Mouse (Mus musculus) granulocyte monocyte progenitor cell, adult 5-6 weeks (primary cell): Measurements from ENCODE around the gene 1110065P20Rik. TPM values are rescaled to one million over a fixed set of nuclear protein-coding genes. Genes with fewer than 3 reads are reported as not detected.
A peak's percentile ranks its signal among the peaks of the same experiment; 100 is the strongest.

Experiments
- ATAC-seq: replicated peaks from 2 replicates; pipeline ENCODE4 v1.8.0; 2016; ENCODE audit warnings: mild to moderate bottlenecking, moderate TSS enrichment, inconsistent platforms; ENCODE audit not compliant: poor library complexity, severe bottlenecking
- total RNA-seq, 2 experiments: library from RNA; stranded (forward) in 1 of 2; stranded (reverse) in 1 of 2; fragments of 200-712, 200-1000 nt in 1 of 2; fragments of >200 nt in 1 of 2; fragmentation: Nextera tagmentation in 1 of 2; gene quantifications; 2 replicates each; pipeline ENCODE4 v1.2.3; 2014 to 2017

1110065P20Rik gene
- total RNA-seq (2014; fragmentation: Nextera tagmentation): 15.0 and 19.4 TPM in 2 replicates
- total RNA-seq (2017): 3.1 and 6.7 TPM in 2 replicates

DNA sequence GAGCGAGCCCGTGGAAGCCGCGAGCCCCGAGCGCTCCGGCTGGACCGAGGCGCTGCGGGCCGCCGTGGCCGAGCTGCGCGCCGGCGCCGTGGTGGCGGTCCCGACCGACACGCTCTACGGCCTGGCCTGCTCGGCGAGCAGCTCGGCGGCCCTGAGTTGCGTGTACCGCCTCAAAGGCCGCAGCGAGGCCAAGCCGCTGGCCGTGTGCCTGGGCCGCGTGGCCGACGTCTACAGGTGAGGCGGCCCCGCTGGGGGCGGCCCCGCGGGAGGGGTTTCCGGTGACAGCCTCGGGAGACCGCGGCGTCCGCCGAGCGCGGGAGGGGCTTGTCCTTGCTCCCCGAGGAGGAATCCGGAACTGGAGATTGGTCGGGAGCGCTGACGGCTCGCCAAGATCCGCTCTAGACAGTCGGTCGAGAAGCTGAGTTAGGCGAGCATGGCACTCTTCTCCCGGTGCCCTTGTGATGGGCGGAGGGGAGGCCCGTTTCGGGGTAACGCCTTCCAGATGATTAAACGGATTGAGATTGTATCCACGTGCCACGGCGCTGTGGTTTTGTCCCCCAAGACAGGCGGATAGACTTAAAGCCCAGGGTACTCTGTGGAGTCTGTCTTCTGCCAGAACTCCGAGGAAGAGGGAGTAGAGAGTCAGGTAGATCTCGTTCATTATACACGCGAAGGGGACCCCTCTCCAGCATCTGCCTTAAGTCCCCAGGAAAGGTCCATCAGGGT lies at the start of gene 1110065P20Rik:
1110065P20Rik (minus strand) TSS at position 264 of the 726 bp plus-strand sequence.
- ATAC-seq: peak; percentile 67

DNA sequence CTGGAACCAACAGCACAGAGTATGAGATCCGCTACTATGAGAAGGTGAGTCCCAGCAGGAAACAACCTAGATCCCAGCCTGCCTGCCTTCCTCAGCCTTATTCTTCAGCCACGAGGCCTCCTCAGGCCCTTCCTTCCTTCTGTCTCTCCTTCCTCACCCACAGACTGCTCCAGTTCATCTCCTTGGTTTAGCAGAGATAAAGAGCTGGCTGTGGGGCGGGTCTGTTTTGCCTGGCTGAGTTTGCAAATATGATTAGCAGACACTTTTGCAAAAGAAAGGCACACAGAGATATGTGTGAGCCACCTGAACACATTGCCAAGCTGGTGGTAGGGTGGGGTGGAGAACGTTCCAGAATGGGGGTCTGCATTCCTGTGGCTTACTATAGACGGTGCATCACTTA lies 48.9 kb upstream of the 1110065P20Rik start:
- no peak for ATAC-seq

DNA sequence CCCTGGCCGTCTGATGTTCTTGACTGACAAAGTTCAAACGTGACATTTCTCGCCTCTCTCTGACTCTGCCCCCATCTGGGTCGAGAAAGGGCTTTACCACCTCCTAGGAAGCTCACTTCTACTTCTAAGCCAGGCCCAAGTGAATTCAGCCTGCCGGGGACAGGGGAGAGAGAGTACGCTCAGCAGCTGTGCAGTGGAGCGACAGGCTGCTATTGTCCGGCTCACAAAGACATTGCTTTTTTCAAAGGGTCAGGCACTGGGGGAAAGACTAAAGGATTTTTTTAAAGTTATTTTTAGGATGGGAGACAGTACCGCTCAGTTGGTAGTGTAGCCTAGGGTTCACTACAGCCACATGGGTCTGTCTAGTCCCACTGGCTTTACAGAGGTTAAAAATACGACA lies 47.4 kb upstream of the 1110065P20Rik start:
- ATAC-seq: no peak

DNA sequence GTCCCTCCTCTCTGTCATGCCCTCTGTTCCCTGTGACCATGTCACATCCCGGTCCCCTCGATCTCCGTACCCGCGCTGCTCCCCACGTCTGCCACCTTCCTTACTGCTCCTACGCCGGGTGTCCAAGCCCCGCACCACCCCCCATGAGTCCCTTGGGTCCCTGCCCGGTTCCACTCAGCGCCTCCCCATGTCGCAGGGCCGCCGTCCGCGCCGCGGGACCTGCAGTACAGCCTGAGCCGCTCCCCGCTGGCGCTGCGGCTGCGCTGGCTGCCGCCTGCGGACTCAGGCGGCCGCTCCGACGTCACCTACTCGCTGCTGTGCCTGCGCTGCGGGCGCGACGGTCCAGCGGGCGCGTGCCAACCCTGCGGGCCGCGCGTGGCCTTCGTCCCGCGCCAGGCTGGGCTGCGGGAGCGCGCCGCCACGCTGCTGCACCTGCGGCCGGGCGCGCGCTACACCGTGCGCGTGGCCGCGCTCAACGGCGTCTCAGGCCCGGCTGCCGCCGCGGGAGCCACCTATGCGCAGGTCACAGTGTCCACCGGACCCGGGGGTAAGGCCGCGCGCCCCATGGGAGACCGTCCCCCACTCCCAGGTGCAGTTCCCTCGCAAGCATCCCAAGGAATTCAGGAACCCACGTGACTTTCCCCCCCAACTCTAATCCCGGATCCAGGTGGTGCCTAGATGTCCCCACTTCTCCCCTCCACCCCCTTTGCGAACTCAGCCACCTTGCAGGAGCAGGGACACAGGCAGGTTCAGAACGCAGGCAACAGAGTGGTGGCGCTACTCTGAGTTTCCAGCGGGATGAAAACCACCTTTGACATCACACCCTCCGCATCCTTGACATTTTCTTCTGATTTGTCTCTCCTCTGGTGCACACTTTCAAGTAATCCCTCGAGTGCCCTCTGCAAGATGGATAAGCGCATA lies 43.8 kb upstream of the 1110065P20Rik start:
- ATAC-seq: 0 out of 2 replicates have a peak, but pooled peaks have one; percentile 14

DNA sequence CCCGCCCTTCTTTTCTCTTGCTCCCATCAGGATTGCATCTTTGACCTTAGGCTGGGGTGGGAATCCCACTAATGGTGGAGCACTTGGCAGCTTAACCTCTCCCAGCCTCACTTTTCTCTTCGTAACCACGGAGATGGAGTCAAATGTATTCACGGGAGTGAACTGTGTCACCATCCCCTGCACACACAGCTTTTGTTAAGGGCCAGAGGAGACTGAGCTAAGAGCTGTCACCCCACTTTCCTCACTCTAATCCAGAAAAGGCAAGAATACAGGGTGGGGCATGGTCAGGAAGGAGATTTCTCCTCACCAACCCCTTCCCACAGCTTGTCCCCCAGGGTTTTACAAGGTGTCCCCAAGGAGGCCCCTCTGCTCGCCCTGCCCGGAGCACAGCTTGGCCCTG lies 42.8 kb upstream of the 1110065P20Rik start:
- ATAC-seq: no peak

DNA sequence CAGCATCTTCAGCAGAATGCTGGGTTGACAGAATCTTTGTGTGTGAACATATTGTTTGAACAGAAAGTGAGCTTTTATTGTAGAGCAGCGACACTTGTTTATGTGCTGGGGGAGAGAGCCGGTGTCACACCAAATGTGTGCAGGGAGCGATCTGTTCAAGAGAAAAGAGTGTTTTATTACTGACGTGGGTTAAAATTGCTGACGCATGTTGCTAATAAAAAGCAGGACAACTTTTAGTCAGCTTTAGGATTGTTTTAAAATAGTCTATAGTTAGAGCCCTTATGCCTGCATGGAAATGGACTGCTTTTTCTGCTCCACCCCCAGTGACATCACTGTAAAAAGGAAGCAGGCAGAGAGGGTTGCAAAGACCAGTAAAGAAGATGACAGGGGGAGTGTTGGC lies 39.8 kb upstream of the 1110065P20Rik start:
- ATAC-seq: no peak

DNA sequence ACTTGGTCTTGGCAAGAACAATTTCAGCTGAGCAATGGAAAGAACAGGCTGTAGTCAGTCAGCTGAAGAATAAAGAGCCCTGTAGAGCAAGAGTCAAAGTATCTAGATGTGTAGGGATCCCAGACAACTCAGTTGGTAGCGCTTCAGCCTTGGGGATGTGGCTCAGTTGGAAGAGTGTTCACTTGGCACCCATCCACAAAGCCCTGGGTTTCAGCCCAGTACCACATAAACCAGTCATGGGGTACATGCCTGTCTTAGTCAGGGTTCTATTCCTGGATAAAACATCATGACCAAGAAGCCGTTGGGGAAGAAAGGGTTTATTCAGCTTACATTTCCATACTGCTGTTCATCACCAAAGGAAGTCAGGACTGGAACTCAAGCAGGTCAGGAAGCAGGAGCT lies 38.9 kb upstream of the 1110065P20Rik start:
- no peak for ATAC-seq

DNA sequence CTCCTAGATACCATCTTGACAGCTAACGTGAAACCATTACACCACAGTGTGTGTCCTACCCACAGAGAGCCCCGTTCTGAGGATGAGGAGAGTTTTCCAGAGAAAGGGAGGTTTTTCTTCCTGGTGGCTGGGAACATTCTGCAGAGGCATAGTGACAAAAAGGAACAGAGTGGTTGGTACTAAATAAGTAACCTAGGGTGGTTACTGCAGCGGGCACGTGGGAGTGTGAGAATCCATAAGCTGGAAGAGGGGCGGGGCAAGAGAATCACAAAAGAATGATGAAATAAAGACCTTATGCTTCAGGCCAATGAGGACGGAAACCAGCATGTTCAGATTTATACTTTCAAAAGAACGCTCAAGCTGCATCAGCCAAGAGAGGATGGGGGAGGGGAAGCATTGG lies 37.7 kb upstream of the 1110065P20Rik start:
- ATAC-seq: no peak

DNA sequence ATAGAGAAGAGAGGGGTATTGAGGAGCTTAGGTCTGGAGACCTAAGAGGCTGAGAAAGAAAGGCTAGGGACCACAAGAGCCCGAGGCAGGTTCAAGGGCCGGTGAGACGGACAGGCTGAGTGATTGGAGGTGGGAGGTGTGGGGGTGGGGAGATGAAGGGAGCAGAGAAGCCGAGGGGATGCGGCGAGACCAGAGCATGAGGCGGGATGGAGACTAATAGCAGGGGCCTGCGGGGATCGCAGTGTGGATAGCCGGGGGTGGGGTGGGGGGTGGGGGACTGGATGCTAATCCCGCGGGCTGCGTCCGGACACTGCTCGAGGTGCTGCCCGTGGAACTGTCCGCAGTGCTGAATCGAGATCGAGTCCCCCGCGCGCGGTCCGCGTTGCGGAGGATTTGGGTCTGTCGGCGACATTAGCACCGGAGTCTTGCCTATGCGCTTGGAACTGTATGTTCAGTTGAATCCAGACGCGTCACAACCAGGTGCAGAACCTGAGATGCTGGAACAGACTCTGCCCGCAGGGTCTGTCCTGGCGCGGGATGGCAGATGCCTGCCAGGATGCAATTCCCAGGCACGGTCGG lies 31.2 kb upstream of the 1110065P20Rik start:
- peak; percentile 73 for ATAC-seq

DNA sequence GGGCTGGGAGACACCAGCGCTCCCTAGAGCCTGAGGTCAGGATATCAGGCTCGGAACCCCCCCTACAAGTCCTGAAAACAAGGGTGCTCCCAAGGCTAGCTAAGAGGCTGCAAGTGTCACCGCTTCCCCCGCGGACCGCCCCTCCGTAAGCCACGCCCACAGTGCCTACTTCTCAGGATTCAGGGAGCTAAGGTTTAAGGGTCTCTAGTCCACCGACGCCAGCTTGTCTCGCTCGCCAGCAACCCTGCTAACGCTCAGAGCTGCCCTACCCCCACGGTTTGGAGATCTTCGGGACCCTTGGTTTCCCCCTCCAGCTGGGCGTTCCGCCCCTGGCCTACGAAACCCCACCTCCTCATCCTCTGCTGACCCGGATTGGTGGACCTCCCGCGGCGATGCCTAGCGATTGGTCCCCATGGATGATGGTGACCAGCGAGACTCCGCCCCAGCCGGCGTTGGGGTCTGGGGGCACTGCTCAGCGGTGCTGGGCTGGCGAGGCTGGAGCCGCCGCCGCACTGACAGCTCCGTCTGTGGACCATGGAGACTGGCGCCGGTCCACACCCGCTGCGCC lies 30.4 kb upstream of the 1110065P20Rik start:
- ATAC-seq: no peak; the same call in none of the 2 replicates

DNA sequence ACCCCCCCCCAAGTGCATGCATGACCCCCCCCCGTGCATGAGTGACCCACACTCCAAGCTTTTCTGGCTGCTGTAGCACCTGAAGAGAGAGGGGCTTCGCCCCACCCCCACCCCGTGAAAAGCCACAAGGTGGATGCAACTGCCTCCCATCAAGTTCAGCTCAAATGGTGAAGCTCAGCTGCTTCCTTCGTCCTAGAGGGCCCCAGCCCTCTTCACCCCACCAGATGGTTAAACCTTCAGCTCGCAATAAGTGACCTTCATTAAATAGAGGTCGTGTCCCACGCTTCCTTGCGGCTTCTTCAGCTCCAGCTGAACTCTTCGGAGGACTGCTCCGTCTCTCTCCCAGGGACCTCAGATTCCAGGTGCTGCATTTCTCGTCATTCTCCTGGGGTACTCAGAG lies 29.6 kb upstream of the 1110065P20Rik start, which contains the start of gene Epha10:
Epha10 (plus strand) TSS at position 301 of the 400 bp plus-strand sequence.
- ATAC-seq: no peak

DNA sequence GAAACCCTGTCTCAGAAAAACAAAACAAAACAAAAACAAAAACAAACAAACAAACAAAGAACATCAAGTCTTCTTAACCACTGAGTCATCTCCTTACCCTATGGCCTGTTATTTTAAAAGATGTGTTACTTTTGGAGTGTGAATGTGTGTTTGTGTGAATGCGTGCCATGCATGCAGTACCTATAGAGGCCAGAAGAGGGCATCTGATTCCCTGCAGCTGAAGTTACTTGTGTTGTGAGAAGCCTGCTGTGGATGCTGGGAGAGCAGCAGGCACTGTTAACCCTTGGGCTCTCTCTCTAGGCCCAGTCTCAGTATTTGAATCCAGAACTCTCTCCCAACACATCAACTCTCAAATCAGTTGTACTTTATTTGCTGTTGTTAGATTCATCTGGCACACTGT lies 21.7 kb upstream of the 1110065P20Rik start:
- ATAC-seq: no peak

DNA sequence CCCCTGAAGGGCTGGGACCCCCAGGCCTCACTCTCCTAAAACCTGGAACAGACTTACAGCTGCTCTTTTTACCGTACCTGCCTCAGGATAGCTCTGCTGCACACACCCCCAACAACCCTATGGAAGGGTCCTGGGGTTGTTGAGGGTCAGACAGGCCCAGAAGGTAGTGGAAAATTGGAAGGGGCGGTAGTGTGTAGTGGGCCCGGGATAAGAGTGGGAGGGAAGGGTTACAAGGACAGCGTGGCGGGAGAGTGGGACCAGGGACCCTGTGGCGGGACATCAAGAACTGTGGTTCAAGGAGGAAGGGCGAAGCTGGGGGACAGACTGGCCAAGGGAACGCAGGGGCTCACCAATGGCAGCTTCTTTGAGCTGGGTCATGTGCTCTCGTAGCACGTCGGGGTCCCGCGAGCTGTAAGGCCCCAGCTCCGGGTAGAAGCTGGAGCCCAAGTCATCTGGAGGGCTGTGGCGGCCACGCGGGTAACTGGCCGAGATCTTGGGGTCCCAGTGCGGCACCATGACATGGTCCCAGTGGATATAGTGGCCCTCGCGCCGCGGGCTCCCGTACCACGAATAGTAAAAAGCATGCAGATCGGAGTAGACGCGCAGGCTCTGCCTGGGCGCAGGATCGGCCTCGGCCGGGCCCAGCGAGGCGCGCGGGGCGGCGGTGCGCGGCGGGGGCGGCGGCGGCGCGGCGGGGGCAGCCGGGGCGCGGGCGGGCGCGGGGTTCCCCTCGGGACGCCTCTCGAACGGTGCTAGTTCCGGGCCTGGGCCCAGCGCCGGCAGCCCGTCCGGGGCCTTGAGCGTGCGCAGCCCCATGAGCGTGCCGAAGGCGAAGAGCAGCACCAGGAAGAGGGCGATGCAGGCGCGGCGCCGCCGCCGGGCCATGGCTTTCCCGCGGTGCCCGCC lies 10.5 kb upstream of the 1110065P20Rik start, which contains the start of gene Maneal:
Maneal (minus strand) TSS at position 889 of the 906 bp plus-strand sequence.
- 0 out of 2 replicates have a peak, but pooled peaks have one; percentile 16 for ATAC-seq

DNA sequence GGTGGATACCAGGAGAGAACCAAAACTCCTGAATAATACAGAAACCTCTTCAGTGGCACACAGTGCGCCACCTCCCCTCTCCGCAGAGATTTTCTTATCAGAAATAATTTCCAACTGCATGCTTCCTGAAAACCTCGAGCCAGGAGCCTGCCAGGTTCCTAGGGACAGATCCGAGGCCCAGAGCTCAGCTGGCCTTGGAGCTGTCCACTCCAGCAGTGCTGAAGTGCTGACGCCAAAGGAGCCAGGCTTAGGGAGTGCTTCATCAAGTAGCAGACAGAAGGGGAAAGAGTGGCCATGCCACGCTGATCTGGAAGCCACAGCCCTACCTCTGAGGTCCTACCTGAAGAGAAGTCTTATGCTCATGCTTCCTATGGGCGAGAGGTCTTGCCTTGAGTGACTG lies 9.4 kb upstream of the 1110065P20Rik start:
- ATAC-seq: peak; percentile 73

DNA sequence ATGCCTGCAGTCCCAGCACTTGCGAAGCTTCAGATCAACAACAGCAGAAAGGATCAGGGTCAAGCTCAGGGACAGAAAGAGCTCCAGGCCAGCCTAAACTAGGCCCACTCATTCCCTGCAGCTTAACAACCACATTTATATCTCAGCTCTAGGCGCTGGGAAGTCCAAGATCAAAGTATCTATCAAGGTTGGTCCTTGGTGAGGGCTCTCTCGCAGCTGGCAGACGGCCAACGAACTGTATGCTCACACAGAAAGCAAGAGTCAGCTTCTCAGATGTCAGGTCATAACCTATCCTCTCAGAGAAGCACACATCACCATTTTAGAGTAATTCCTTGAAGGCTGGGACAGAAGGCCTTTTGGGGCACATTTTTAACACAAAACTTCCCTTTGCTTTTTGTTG lies 7.4 kb upstream of the 1110065P20Rik start:
- ATAC-seq: no peak

DNA sequence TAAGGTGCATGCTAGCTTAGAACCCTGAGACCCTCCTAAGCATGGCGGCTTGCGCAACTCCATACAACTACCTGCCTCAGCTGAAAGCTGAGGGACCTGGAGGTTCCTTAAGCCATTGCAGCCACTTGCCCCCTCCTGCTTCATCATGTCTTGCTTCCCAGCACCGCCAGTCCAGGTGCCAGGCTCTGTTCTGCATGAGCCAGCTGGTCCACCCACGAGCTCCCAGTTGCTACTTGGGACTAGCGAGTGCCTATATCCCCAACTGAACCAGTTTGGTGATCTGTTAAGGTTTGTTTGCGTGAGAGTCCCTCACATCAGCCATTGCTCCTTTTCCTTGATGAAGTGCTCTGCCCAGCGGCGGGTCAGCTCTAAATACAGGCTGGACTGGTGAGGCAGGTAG lies 5.3 kb upstream of the 1110065P20Rik start:
- no peak for ATAC-seq

DNA sequence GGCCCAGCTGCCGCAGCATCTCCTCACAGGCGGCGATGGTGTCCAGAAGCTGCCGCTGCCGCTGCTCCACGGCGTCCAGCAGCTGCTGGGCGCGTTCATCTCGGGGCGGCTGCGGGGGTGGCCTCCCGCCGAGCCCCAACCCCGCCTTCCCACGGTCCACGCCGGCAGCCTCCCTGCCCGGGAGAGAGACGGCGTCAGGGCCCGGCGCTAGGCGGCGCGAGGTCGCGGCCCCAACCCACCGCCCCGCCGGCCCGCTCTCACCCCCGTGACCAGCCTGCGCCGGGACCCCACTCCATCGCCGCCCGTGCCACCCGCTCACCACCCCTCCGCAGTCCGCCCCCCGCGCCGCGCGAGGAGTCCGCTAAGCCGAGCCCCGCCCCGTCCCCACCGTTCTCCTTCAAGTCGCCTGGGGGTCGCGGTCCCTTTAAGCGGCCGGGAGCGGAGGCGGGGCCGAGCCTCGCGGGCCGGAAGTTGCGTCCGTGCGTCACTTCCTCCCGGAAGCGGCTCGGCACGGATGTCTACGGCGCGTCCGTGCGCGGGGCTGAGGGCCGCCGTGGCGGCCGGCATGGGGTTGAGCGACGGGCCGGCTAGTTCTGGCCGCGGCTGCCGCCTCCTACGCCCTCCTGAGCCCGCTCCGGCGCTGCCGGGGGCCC lies 609 bp downstream of the 1110065P20Rik start, which contains the start of gene Yrdc:
Yrdc (plus strand) TSS at position 419 of the 653 bp plus-strand sequence.
- peak; percentile 79 for ATAC-seq

DNA sequence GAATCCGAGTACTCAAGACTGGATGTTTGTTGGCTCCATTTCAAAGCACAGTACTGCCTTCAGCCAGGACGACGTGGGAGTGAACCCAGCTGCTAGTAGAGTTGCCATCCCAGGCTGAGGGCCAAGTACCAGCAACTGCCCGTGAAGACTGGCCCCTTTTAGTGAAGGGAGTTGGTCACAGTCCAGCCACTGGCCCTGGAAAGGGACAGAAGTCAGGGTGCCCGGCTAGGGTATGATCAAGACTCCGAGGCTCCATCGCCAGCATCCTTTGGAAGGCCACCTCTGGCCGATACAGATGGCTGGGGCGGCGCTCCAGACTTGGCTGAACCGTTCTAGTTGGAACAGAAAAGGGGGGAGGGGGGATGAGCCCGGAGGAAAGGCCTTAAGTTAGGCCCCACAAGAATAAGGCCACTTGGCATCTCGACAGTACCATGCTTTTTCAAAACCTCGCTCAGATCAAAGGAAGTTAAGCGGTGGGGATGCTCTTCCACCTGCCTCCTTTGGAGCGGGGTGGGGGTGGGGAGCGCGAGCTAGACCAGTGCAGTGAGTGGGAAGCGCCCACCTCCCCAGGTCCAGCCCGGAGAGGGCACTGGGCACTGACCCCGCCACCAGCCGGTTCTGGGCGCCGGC lies 1.2 kb downstream of the 1110065P20Rik start:
- ATAC-seq: no peak
